Mouse (Mus musculus) cerebellum, postnatal 10 days (tissue): ENCODE results near the gene Araf.
A peak's percentile ranks its signal among the peaks of the same experiment; 100 is the strongest.
"Not testable (repeated sequence)": the region's sequence is repeated elsewhere in the genome, so short reads cannot be mapped to it uniquely, and the experiment has no call there.

Source experiments
- DNase-seq, 2 experiments: peaks; one replicate each; pipeline ENCODE4 v3.0.0; 2021; ENCODE audit warnings: mixed read lengths in 2 of 2

The Araf gene

DNA sequence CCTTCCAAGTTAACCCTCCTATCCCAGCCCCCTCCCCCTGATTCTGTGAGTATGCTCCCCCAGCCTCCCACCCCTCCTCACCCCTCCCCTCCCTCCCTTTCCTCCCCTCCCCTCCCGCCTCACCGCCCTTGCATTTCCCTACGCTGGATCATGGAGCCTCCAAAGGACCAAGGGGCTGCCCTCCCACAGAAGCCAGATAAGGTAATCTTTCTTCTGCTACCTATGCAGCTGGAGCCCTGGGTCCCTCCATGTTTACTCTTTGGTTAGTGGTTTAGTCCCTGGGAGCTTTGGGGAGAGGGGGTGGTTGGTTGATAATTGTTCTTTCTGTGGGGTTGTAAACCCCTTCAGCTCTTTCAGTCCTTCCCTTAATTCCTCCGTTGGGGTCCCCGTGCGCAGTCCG lies at the start of gene Araf:
Gene Araf, plus strand, starts transcription at position 134 of the 400 bp plus-strand sequence.
- peak; percentile 59 to 60 for DNase-seq

DNA sequence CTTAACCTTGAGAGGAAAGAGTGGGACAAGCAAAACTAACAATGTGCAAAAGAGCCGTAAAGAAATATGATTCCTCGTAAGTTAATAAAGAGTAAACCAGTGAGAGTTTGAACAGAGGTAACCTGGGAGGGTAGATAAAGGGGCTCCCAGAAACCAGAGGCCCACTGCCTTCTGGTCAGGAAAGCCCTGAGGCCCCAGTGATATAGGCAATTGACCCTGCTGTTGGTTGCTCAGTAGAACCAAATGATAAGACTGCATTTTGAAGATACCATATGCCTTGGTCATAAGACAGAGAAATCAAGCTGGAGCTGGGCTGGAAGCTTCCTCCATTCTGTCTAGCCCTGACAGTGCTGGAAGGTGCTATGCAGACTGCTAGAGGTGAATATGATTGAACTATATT lies 48.8 kb upstream of the Araf start:
- no peak for DNase-seq

DNA sequence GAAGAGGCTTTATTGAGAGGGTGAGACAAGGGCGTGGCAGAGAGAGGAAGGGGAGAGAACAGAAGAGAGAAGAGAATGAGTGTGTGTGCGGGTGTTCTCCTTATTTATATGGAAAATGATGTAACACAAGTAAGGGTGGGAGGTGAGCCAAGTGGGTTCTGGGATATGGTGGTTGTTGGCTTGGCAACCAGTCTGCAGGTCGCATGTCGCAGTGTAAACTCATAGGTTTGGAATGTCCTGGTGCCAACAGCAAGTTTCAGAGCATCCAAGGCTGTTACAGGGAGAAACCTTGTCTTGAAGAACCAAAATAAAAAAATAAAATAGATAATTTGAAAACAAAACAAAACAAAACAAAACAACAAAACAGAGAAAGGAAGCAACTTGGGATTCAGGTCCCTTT lies 36.4 kb upstream of the Araf start:
- no peak for DNase-seq

DNA sequence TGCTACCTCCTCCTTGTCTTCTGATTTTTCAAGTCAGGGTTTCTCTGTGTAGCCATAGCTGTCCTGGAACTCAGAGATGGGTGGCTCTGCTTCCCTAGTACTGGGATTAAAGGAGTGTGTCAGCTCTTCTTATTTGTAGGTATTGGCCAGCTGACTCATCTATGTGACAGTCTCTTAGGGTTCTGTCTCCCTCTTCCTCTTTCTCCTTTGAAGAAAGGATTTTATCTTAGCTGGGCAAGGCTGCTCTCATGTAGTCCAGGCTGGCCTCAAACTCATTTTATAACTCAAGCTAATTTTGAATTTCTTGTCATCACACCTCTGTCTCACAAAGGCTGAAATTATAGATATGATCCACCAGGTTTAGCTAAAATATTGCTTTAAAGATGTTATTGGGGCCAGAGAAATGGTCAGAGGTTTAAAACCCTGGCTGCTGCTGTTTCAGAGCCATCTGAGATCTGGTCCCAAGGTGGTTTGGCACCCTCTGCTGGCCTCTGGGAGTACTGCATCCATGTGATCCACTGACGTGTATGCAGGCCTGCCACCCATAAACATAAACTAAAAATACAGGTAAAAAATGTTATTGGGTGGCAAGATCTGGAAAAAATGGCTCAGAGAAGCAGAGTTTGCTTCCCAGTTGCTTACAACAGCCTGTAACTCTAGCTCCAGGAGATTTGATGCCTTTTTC lies 26.8 kb upstream of the Araf start:
- peak; percentile 91 for DNase-seq

DNA sequence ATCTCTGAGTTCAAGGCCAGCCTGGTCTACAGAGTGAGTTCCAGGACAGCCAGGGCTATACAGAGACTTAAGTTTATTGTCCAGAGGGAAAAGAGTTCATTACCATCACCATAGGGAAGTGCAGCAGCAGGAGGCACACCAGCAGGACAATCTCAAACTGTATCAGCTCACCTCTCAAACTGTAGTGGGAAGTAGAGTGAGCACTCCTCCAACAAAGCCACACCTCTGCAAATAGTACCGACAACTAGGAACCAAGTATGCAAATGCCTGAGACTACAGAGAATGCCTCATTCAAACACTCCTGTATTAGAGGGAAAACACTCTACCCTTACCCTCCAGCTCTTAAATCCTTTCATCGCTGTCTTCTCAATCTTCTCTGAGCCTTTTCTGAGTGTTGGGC lies 25.9 kb upstream of the Araf start:
- no peak for DNase-seq

DNA sequence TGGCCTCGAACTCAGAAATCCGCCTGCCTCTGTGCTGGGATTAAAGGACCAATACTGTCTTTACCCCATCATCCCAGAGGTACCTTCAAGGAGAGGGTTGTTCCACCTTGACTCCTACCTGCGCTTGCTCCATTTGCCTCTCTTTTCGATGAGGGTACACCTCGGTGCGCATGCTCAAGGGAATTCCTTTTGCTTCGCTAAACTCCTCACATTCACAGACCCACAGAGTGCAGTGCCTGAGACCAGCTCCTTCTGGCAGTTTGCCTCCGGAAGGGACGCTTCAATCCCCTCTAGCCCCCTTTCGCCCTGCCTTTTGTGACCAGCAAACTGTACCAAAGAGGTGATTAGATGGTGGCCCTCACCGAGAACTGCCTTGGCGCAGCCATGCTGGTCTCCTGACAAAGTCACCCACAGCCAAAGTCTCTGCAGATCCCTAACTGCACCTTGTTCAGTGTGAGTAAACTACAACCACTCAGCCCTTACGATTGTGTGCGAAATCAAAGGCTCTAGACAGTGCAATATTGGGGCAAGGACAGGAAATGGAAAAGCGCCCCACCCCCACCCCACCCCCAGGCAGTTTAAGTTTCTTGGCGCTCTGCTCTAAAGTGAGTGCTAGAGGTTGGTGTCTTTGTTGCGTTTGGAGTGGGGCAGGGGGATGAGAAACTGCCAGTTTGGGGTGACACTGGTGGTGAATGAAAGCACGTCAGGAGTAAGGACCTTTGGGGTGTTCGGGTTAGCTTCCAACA lies 22.2 kb upstream of the Araf start:
- DNase-seq = no peak

GRCm38 (mm10) chrX:20777619-20778018 lies 20.0 kb upstream of the Araf start:
- no peak for DNase-seq

- no peak for DNase-seq
Measured at GRCm38 (mm10) chrX:20787309-20787708, 10.3 kb upstream of the Araf start.

DNA sequence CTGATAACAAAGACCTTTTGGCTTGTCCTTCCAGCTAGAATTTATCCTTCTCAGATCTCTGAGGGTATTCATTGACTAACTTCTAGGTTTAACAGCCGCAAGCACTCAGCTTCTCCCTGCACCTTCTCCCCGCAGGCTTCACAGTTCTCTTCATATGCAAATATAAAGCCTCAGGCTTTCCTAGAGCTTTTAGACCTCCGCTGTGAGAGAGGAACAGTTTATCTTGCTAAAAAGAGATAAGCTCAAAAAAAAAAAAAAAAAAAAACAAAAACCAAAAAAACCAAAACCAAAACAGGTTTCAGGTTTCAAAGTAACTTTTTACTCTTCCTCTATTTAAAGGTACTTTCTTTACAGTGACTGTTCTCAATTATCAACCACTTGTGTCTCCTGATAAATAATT lies 5.2 kb upstream of the Araf start:
- no peak for DNase-seq

- no peak for DNase-seq
Measured at GRCm38 (mm10) chrX:20793230-20793629, 4.4 kb upstream of the Araf start.

DNA sequence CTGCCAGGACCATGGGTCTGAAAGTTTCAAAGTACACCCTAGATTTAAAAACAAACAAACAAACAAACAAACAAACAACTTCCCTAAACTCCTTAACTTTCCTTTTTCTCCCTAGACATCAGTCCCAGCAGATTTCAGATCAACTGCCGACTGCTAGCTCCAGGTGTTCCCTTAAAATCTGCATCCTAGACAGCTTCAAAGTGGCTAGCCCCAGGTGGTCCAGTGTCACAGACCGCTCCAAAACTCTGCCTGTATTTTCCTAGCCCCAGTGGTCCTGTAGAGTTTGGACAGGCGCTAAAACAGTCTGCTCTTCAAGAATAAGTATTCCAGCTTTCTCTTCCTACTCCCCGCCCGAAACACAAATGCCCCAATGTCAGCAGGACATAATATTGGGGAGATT lies 3.4 kb upstream of the Araf start:
- no peak for DNase-seq

DNA sequence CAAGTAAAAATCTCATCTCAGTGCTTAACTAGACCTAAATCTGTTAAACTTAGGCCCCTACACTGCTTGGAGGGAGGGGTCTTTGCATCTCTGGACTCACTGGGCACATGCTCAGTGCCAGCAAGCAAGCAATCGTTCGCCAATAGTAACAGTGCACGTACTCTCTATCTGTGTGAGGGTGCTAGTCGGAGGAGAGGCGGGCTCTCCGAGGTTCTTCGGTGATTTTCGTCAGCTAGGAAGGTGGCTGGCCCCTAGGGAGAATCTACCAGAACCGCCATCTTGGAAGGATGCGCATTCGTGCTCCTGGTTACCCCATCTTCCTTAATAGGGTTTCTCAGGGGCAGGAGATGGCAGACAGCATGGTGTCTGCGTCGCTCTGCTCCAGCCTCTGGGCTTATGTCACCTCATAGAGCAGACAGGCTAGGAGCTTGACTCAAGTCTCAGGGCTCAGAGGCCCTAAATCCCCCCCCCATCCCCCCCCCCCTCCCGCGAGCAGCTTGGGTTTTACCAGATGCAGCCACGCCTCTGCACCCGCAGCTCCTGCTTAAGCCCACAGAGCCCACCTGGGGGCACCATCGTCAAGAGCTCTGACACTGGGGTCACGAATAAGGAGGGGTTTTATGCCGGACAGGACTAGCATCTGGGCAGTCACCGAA lies 655 bp downstream of the Araf start:
- DNase-seq = peak; percentile 88 to 93

DNA sequence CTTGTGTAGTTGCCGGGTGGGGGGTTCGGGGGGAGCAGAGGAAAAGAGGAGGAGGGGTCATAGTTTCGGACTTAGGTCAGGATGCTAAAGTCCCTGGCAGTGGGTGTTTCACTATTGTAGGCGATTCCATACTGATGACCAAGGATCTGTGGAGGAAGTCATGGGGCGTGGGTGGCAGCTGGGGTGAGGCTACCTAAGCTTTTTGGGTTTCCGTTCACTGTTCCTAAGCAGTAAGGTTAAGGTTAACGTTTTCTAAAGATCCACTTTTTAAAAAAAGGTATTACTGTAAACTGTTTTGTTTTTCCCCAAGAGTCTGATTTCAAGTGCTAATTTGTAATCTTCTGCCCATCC lies 1.2 kb downstream of the Araf start:
- DNase-seq = no peak

DNA sequence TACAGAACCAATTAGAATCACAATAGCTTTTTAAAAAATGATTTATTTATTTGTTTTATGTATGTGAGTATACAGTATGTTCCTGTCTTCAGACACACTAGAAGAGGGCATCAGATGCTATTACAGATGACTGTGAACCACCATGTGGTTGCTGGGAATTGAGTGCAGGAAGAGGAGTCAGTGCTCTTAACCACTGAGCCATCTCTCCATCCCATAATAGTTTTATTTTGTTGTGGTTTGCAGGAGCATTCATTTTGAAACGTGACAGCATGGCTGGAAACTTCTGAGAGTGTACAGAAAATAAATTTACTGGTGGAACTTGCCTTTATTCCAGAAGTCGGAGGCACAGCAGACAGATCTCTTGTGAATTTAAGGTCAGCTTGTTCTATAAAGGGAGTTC lies 3.8 kb downstream of the Araf start:
- DNase-seq = no peak

DNA sequence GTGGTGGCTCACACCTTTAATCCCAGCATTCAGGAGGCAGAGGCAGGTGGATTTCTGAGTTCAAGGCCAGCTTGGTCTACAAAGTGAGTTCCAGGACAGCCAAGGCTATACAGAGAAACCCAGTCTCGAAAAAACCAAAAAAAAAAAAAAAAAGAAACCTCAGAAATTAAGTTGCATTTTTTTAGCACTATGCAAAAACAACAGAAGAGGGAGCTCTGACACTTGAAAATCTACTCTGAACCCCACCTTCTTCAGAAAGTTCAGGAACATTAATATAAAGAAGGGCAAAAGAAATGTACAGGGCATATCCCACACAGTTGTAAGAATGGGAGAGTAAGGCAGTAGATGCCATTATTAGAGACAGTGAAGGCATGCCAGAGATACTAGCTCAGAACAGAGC lies 6.7 kb downstream of the Araf start:
- not testable (repeated sequence) for DNase-seq

DNA sequence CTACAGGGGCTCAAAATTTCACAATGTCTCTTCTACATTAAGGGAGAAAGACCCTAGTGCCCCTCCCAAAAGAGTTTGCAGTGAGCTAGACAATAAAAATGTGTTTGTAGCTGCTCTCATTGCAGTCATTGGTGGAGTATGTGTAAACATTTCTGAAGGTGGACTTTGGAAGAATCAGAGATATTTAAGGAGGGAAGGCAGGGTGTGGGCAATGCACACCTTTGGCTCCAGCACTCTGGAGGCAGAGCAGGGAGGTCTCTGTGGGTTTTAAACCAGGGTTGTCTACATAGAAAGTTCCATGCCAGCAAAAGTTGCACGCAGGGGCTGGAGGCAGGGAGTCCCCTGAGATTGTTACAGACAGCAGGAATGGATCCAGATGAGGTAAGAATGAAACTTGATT lies 8.7 kb downstream of the Araf start:
- no peak for DNase-seq

GRCm38 (mm10) chrX:20816974-20817373 lies 19.4 kb downstream of the Araf start:
- peak; percentile 45 to 47 for DNase-seq

DNA sequence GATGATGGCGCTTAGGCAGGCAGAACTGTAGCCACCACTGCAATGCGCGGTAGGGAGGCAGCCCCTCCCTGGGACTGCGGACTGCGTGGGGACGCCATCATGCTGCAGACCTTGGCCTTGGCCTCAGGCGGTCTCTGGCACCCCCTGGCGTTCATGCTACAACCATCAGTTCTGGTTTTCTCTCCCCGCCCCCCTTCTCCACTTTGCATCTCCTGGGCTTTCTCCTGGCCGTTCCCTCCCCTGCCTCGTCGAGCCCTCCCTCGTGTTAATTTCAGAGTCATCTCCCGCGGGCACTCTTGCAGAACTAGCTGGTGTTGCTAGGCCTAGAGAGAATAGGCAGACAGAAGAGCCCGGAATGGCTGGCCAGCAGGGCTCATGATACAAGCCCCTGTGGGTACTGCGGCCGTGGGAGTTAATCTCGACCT lies 21.6 kb downstream of the Araf start:
- peak; percentile 89 to 91 for DNase-seq

DNA sequence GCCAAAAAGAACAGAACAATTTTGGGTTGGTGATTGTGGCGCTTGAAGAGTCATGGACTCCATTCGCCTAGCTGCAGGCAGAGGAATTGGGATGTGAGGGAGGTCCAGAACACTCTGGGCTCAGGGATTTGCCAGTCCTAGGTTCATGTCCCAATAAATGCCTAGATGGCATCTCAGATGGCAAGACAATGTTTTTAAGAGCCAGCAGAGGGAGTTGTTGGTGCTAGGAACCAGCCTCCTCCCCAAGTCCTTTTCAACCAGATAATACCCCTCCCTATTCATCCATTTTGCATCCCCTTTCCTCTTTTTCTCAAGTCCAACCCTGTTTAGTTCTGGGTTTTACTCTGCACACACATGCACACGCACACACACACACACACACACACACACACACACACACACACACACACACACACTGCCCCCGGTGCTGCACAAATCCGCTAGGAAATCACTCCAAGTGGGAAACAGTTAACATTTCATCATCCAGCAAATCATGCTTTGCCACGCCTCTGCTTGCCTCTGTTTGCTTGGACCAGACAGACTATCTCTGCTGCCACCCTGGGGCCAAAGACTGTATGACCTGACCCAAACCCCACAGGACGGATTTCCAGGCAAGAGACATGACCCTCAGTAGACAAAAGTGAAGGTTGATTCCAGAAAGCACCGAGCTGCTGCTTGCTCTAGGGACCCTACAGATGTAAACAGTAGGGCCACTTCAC lies 22.3 kb downstream of the Araf start:
- DNase-seq = peak; percentile 73 to 74

DNA sequence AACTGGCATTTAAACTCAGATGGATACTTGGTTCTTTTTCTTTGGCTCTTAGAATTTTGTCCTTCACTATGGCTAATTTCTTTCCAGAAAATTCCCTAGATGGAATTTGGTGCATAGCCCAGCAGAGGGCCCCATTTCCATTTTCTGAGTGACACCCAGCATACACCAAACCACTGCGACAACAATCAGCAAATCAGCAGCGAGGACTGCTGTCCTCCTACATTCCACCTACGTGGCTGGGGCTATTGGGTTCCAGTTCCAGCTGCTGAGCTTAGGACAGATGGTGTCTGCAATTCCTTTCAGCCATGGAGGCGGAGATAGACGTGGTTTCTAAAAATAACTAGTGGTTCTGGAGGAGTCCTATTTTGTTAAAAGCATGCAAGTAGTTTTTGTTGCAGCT lies 31.3 kb downstream of the Araf start:
- peak; percentile 56 to 57 for DNase-seq

DNA sequence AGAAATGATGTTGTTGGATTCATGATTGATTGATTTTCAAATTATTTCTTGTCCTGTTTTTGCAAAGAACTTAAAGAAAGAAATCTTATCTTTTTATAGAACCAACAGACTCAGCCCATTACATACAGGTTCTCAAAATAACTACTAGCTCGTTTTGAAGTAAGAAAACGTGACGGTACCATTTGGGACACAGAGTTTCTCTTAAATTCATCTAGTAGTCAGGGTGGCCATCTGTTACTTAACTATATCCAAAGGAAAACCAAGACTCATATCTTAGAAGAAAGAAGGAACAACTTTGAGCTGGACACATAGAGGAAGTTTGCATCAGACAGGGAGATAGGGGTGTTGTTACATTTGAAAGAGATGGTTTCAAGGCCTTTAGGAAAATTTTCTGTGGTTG lies 49.6 kb downstream of the Araf start:
- no peak for DNase-seq

GRCm38 (mm10) chrX:20847816-20848215 lies 50.2 kb downstream of the Araf start:
- no peak for DNase-seq

- peak; percentile 91 to 93 for DNase-seq
Measured at GRCm38 (mm10) chrX:20848256-20848984, 50.8 kb downstream of the Araf start.
